Mouse (Mus musculus): Measurements from ENCODE around the gene Znrf3. TPM values are rescaled to one million over a fixed set of nuclear protein-coding genes. Genes with fewer than 3 reads are reported as not detected.

Znrf3 gene
- polyA plus RNA-seq, 1 experiment from 2014 or later, result 8.0 TPM

Other genes starting within 250 kb of the Znrf3 start
- gene Kremen1, start 183.3 kb downstream of the Znrf3 start, polyA plus RNA-seq (2015; fragmentation: Nextera tagmentation; extraction: Ambion mirVana), result 5.2 and 7.5 TPM in 2 replicates
- 106 and 118 TPM in 2 replicates for gene Xbp1, start 75.8 kb upstream of the Znrf3 start, polyA plus RNA-seq (2015; fragmentation: Nextera tagmentation; extraction: Ambion mirVana)
- gene Ccdc117, start 97.3 kb upstream of the Znrf3 start, polyA plus RNA-seq (2015; fragmentation: Nextera tagmentation; extraction: Ambion mirVana), result 13.3 and 15.3 TPM in 2 replicates
- gene Ankrd36, start 124.8 kb upstream of the Znrf3 start, polyA plus RNA-seq (2015; fragmentation: Nextera tagmentation; extraction: Ambion mirVana), result not detected in 2 replicates